Mouse (Mus musculus) liver, embryonic 14.5 days (tissue): ENCODE measurements around the gene Ddx4. TPM values are rescaled to one million over a fixed set of nuclear protein-coding genes. Genes with fewer than 3 reads are reported as not detected.
"Not testable (repeated sequence)": the region's sequence is repeated elsewhere in the genome, so short reads cannot be mapped to it uniquely, and the experiment has no call there.

Experiments used
- ATAC-seq: fragments of 200-750 bp; cut with Nextera tagmentation; 2 replicates; pipeline ENCODE4 v1.8.0; 2017; ENCODE audit warnings: moderate number of reproducible peaks, mild to moderate bottlenecking, moderate library complexity; ENCODE audit not compliant: insufficient read depth
- DNase-seq, 3 experiments: peaks; one replicate each; pipeline ENCODE4 v3.0.0-alpha.2; 2012 to 2013; ENCODE audit warnings: low read depth in 3 of 3, low spot score in 3 of 3
- H3K27ac ChIP-seq: fragments of 300-500 bp; sonication (generic); 2 replicates; pipeline ENCODE4 v1.5.1; 2014; ENCODE audit warnings: moderate library complexity, mild to moderate bottlenecking, control low read depth, inconsistent platforms
- H3K27me3 ChIP-seq: fragments of 300-500 bp; sonication (generic); 2 replicates; pipeline ENCODE4 v1.6.1; 2014; ENCODE audit warnings: mild to moderate bottlenecking, low read length, moderate library complexity; ENCODE audit not compliant: control insufficient read depth, insufficient read depth
- H3K36me3 ChIP-seq: fragments of 300-500 bp; sonication (generic); replicated peaks from 2 replicates; pipeline ENCODE4 v1.6.1; 2014; ENCODE audit warnings: low read depth; ENCODE audit not compliant: control insufficient read depth, insufficient read depth
- H3K4me1 ChIP-seq, 2 experiments: fragments of 200-500 bp in 1 of 2; fragments of 300-500 bp in 1 of 2; sonication (generic) in 1 of 2; replicated peaks; 2 replicates each; pipeline ENCODE4 v1.6.1; 2012 to 2014; ENCODE audit warnings: antibody characterized with exemption in 1 of 2, inconsistent platforms in 1 of 2, low read length in 1 of 2; ENCODE audit not compliant: control insufficient read depth in 2 of 2, insufficient read depth in 2 of 2
- H3K4me2 ChIP-seq: fragments of 300-500 bp; sonication (generic); 2 replicates; pipeline ENCODE4 v1.6.1; 2014; ENCODE audit warnings: low read depth, mild to moderate bottlenecking, control low read depth, moderate library complexity
- H3K4me3 ChIP-seq, 2 experiments: fragments of 200-500 bp in 1 of 2; fragments of 300-500 bp in 1 of 2; sonication (generic) in 1 of 2; 2 replicates each; pipeline ENCODE4 v1.5.1; 2012 to 2014; ENCODE audit warnings: low read depth in 2 of 2, low read length in 2 of 2, mild to moderate bottlenecking in 2 of 2, control low read depth in 1 of 2, inconsistent platforms in 1 of 2, moderate library complexity in 1 of 2; ENCODE audit not compliant: insufficient read depth in 1 of 2
- H3K9ac ChIP-seq: fragments of 300-500 bp; sonication (generic); replicated peaks from 2 replicates; pipeline ENCODE4 v1.6.1; 2014; ENCODE audit warnings: mild to moderate bottlenecking, control low read depth, moderate library complexity
- H3K9me3 ChIP-seq: fragments of 300-500 bp; sonication (generic); 2 replicates; pipeline ENCODE4 v1.6.1; 2016; ENCODE audit warnings: low read length, mixed read lengths; ENCODE audit not compliant: control insufficient read depth
- CTCF ChIP-seq: IDR thresholded peaks from 2 replicates; pipeline ENCODE4 v1.5.1; 2016; ENCODE audit warnings: antibody characterized with exemption, low read depth, control low read depth
- EP300 ChIP-seq: IDR thresholded peaks from 2 replicates; pipeline ENCODE4 v1.6.1; 2016; ENCODE audit warnings: antibody characterized with exemption, low read depth
- WGBS: fragments of 180-500 bp; shearing (Covaris S2); extraction: QIAGEN DNeasy Blood & Tissue Kit; methylation state at CpG from one replicate; pipeline ENCODE4 v1.1.7; 2014; ENCODE audit not compliant: insufficient replicate concordance; 5-methylcytosine and 5-hydroxymethylcytosine counted together
- polyA plus RNA-seq, 2 experiments: library from polyadenylated mRNA; depleted of rRNA in 1 of 2; stranded (reverse) in 1 of 2; unstranded in 1 of 2; fragments of >200 nt; fragmentation: Nextera tagmentation in 1 of 2; extraction: Ambion mirVana in 1 of 2; gene quantifications; 2 replicates each; pipeline versions ENCODE4 v1.2.1 to v1.2.3; 2012 to 2014

Gene Ddx4
- polyA plus RNA-seq, 2 experiments = 0.09 to 0.32 TPM

DNA sequence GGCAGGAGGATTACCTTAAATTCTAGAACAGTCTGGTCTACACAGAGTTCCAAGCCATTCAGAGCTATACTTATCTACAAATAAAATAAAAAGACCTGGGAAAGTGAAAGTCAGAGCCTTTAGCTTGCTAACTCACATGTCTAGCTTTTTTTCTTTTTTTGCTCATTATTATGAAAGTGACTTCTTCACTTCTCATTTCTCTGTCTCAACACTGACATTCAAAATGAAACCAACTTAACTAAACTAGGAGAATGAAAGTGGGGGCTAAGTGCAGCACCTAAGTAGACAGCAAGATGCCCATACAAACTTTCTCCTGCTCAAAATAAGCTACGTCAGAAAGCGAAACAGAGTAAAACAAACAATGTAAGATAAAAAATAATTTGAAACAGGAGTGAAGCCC is 49.7 kb downstream of the Ddx4 start:
- H3K4me2 ChIP-seq = no peak overlapping the region
- no peaks in the 10 kb centered on the region for H3K36me3 ChIP-seq
- H3K4me3 ChIP-seq = no peak overlapping the region
- no peak for DNase-seq
- WGBS = 75% methylated on average over 2 of the region's 2 CpGs
- TF ChIP-seq EP300 = no peak
- no peak for TF ChIP-seq CTCF
- no peak overlapping the region for H3K9ac ChIP-seq
- ATAC-seq = no peak
- H3K4me1 ChIP-seq = peaks cover 0 to 3% of the 10 kb centered on the region in 2 experiments; a peak in 1 of 4 replicates
- no peak overlapping the region for H3K27ac ChIP-seq
- no peaks in the 10 kb centered on the region for H3K9me3 ChIP-seq
- no peaks in the 10 kb centered on the region for H3K27me3 ChIP-seq

DNA sequence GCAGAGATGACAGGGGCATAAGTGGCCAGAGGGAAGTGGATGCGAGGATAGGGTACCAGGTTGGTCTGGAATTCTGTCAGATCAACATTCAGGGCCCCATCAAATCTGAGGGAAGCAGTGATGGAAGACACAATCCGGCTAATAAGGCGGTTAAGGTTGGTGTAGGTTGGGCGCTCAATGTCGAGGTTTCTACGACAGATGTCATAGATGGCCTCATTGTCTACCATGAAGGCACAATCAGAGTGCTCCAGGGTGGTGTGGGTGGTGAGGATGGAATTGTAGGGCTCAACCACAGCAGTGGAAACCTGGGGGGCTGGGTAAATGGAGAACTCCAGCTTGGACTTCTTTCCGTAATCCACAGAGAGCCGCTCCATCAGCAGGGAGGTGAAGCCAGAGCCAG is 58.0 kb downstream of the Ddx4 start, which contains the start of gene Il31ra:
Gene Il31ra, minus strand, starts transcription at position 101 of the 400 bp plus-strand sequence.
- not testable (repeated sequence) for H3K36me3 ChIP-seq, H3K4me1 ChIP-seq, DNase-seq, H3K27ac ChIP-seq, H3K27me3 ChIP-seq, ATAC-seq, H3K9ac ChIP-seq, H3K9me3 ChIP-seq, H3K4me3 ChIP-seq, H3K4me2 ChIP-seq
- WGBS = 61% methylated on average over 3 of the region's 8 CpGs

DNA sequence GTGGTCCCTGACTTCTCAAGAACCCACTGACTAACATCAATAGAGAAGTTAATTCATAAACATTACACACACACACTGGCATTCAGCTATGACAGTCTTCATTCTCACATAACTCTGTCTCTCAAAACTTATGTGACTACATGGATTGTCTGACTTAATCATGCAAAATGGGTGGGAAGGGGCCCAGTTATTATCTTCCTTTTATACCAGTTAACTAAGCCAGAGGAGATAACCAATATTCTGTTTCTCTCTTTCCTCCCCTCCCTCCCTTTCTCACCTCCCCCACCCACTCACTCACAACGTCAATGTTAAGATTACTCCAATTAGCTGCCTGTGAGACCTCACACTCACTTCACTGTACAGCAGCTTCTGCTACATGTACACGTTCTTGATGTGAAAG is 62.0 kb downstream of the Ddx4 start:
- 22% methylated on average over 2 of the region's 2 CpGs for WGBS
- Histone ChIP-seq H3K9me3 (no peaks in the 10 kb centered on the region), H3K4me2 (no peak overlapping the region), H3K27ac (no peak overlapping the region), H3K9ac (no peak overlapping the region), H3K36me3 (no peaks in the 10 kb centered on the region), H3K4me3 (no peak overlapping the region), H3K27me3 (no peaks in the 10 kb centered on the region), H3K4me1 (no peaks in the 10 kb centered on the region)
- ATAC-seq (no peak), DNase-seq (no peak)
- TF ChIP-seq EP300 (no peak), CTCF (no peak)

DNA sequence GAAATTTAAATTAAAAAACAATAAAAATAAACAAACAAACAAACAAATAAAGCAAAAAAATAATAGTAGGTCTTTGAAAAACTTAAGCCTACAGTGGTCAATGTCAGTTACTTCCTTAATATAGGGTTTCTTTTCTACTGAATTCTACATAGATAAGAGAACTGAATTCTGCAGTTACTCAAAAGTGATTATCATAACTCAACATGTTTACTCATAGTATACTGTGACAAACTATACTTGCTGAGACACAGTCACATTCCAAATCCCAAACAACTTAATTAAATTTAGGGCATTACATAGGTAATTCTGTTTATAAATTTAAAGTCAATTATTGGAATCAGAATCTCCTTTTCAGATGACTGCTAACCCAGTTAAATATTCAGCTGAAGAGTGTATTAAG is 62.6 kb downstream of the Ddx4 start:
- H3K4me2 ChIP-seq = no peak overlapping the region
- no peaks in the 10 kb centered on the region for H3K9me3 ChIP-seq
- DNase-seq (no peak), ATAC-seq (no peak)
- TF ChIP-seq EP300 (no peak; the same call in 1 of the 2 replicates), CTCF (no peak)
- H3K9ac ChIP-seq = no peak overlapping the region
- no peaks in the 10 kb centered on the region for H3K36me3 ChIP-seq
- H3K4me1 ChIP-seq = no peaks in the 10 kb centered on the region
- H3K27ac ChIP-seq = no peak overlapping the region
- H3K4me3 ChIP-seq = no peak overlapping the region
- H3K27me3 ChIP-seq = no peaks in the 10 kb centered on the region

DNA sequence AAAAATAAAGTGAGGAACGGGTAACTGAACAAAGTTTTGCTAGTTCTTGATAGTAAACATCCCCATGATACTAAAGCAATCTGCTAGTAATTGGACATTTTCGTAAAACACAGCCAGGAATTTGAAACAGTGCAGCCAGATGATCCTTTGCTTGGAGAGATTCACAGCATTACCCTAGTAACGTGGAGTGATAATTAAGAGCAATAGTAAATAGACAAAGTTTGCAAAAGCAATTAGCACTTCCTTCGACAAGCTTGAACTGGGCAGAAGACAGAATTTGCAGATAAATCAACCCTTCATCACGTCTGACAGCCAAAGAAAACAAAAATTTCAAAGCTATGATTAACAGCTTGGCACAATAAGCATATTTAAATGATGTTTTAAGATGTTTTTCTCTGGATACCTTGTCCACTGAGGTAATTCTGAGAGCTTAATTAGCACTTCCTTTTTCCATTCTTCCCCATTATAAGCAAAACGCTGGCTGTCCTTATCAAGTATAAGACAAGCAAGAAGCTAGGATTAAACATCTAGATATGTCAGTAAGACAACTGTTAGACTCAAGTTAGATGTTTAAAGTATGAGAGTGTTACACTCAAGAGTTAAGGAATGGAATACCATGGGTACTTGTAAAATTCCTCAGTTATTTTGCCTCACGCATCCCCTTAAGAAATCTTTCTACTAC is 67.6 kb downstream of the Ddx4 start:
- Histone ChIP-seq H3K9ac (no peak overlapping the region), H3K4me2 (no peak overlapping the region), H3K36me3 (no peaks in the 10 kb centered on the region), H3K4me1 (no peaks in the 10 kb centered on the region), H3K27ac (no peak overlapping the region), H3K9me3 (no peaks in the 10 kb centered on the region), H3K27me3 (no peaks in the 10 kb centered on the region), H3K4me3 (no peak overlapping the region)
- no peak for TF ChIP-seq EP300
- no peak for TF ChIP-seq CTCF
- DNase-seq (no peak), ATAC-seq (no peak)
- WGBS = 52% methylated on average over 7 of the region's 7 CpGs
